Mouse (Mus musculus) C2C12 (cell line): Measurements from ENCODE around the gene Rnf2.

Source experiments
- CEBPB ChIP-seq: IDR thresholded peaks from one replicate; pipeline ENCODE4 v1.6.1; 2011; ENCODE audit warnings: low read depth, mild to moderate bottlenecking, control low read depth, moderate library complexity
- CTCF ChIP-seq: IDR thresholded peaks from one replicate; pipeline ENCODE4 v1.5.1; 2011; ENCODE audit not compliant: control insufficient read depth, insufficient read depth, insufficient read length
- FOSL1 ChIP-seq: IDR thresholded peaks from one replicate; pipeline ENCODE4 v1.8.0; 2011; ENCODE audit warnings: mild to moderate bottlenecking, low read length; ENCODE audit not compliant: poor library complexity, insufficient read depth, severe bottlenecking
- MAX ChIP-seq: IDR thresholded peaks from one replicate; pipeline ENCODE4 v1.6.1; 2011; ENCODE audit warnings: mild to moderate bottlenecking, control low read depth
- MYOD1 ChIP-seq: IDR thresholded peaks from one replicate; pipeline ENCODE4 v1.6.1; 2011; ENCODE audit warnings: low read depth; ENCODE audit not compliant: control insufficient read depth, insufficient read length
- MYOG ChIP-seq: IDR thresholded peaks from one replicate; pipeline ENCODE4 v1.6.1; 2011; ENCODE audit not compliant: control insufficient read depth, insufficient read length; ENCODE audit errors: extremely low read depth
- USF1 ChIP-seq: IDR thresholded peaks from one replicate; pipeline ENCODE4 v1.6.1; 2011; ENCODE audit warnings: low read depth, mild to moderate bottlenecking, control low read depth, moderate library complexity

DNA sequence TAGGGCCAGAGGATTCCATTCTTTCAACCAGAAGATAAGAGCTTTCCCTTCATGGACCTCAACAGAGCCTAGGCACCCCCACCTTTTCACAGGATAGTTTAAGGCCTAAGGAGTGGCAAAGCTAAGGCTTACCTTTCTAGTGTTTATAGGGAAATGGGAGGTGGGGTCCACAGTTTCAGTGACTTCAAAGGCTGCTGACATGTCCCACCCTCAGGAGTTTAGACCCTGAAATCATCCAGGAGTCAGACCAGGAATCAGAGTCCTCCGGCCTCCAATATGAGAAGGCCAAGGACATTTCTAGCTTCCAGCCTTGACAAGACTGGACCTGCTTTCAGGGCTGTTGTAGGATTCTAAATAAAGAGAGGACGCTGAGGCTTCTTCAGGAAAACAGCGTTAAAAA is 16.1 kb upstream of the Rnf2 start:
- no peak for TF ChIP-seq CTCF
- TF ChIP-seq FOSL1: no peak
- no peak for TF ChIP-seq CEBPB
- no peak for TF ChIP-seq USF1
- no peak for TF ChIP-seq MYOG
- TF ChIP-seq MYOD1: no peak
- no peak for TF ChIP-seq MAX
